Mouse (Mus musculus) liver, embryonic 14.5 days (tissue): ENCODE data around the gene Terf2ip. TPM values are rescaled to one million over a fixed set of nuclear protein-coding genes. Genes with fewer than 3 reads are reported as not detected.

Experiments
- ATAC-seq: fragments of 200-750 bp; cut with Nextera tagmentation; 2 replicates; pipeline ENCODE4 v1.8.0; 2017; ENCODE audit warnings: moderate number of reproducible peaks, mild to moderate bottlenecking, moderate library complexity; ENCODE audit not compliant: insufficient read depth
- DNase-seq, 3 experiments: peaks; one replicate each; pipeline ENCODE4 v3.0.0-alpha.2; 2012 to 2013; ENCODE audit warnings: low read depth in 3 of 3, low spot score in 3 of 3
- H3K27ac ChIP-seq: fragments of 300-500 bp; sonication (generic); 2 replicates; pipeline ENCODE4 v1.5.1; 2014; ENCODE audit warnings: moderate library complexity, mild to moderate bottlenecking, control low read depth, inconsistent platforms
- H3K27me3 ChIP-seq: fragments of 300-500 bp; sonication (generic); 2 replicates; pipeline ENCODE4 v1.6.1; 2014; ENCODE audit warnings: mild to moderate bottlenecking, low read length, moderate library complexity; ENCODE audit not compliant: control insufficient read depth, insufficient read depth
- H3K36me3 ChIP-seq: fragments of 300-500 bp; sonication (generic); replicated peaks from 2 replicates; pipeline ENCODE4 v1.6.1; 2014; ENCODE audit warnings: low read depth; ENCODE audit not compliant: control insufficient read depth, insufficient read depth
- H3K4me1 ChIP-seq, 2 experiments: fragments of 200-500 bp in 1 of 2; fragments of 300-500 bp in 1 of 2; sonication (generic) in 1 of 2; replicated peaks; 2 replicates each; pipeline ENCODE4 v1.6.1; 2012 to 2014; ENCODE audit warnings: antibody characterized with exemption in 1 of 2, inconsistent platforms in 1 of 2, low read length in 1 of 2; ENCODE audit not compliant: control insufficient read depth in 2 of 2, insufficient read depth in 2 of 2
- H3K4me2 ChIP-seq: fragments of 300-500 bp; sonication (generic); 2 replicates; pipeline ENCODE4 v1.6.1; 2014; ENCODE audit warnings: low read depth, mild to moderate bottlenecking, control low read depth, moderate library complexity
- H3K4me3 ChIP-seq, 2 experiments: fragments of 200-500 bp in 1 of 2; fragments of 300-500 bp in 1 of 2; sonication (generic) in 1 of 2; 2 replicates each; pipeline ENCODE4 v1.5.1; 2012 to 2014; ENCODE audit warnings: low read depth in 2 of 2, low read length in 2 of 2, mild to moderate bottlenecking in 2 of 2, control low read depth in 1 of 2, inconsistent platforms in 1 of 2, moderate library complexity in 1 of 2; ENCODE audit not compliant: insufficient read depth in 1 of 2
- H3K9ac ChIP-seq: fragments of 300-500 bp; sonication (generic); replicated peaks from 2 replicates; pipeline ENCODE4 v1.6.1; 2014; ENCODE audit warnings: mild to moderate bottlenecking, control low read depth, moderate library complexity
- H3K9me3 ChIP-seq: fragments of 300-500 bp; sonication (generic); 2 replicates; pipeline ENCODE4 v1.6.1; 2016; ENCODE audit warnings: low read length, mixed read lengths; ENCODE audit not compliant: control insufficient read depth
- CTCF ChIP-seq: IDR thresholded peaks from 2 replicates; pipeline ENCODE4 v1.5.1; 2016; ENCODE audit warnings: antibody characterized with exemption, low read depth, control low read depth
- EP300 ChIP-seq: IDR thresholded peaks from 2 replicates; pipeline ENCODE4 v1.6.1; 2016; ENCODE audit warnings: antibody characterized with exemption, low read depth
- WGBS: fragments of 180-500 bp; shearing (Covaris S2); extraction: QIAGEN DNeasy Blood & Tissue Kit; methylation state at CpG from one replicate; pipeline ENCODE4 v1.1.7; 2014; ENCODE audit not compliant: insufficient replicate concordance; 5-methylcytosine and 5-hydroxymethylcytosine counted together
- polyA plus RNA-seq, 2 experiments: library from polyadenylated mRNA; depleted of rRNA in 1 of 2; stranded (reverse) in 1 of 2; unstranded in 1 of 2; fragments of >200 nt; fragmentation: Nextera tagmentation in 1 of 2; extraction: Ambion mirVana in 1 of 2; gene quantifications; 2 replicates each; pipeline versions ENCODE4 v1.2.1 to v1.2.3; 2012 to 2014

Gene Terf2ip
- polyA plus RNA-seq (2012; rRNA removed) (2.9 and 3.9 TPM in 2 replicates), polyA plus RNA-seq (2014; fragmentation: Nextera tagmentation; extraction: Ambion mirVana) (3.2 and 3.5 TPM in 2 replicates)

- Histone ChIP-seq H3K9ac (peak within 1 kb of the TSS; percentile 79), H3K4me2 (peak within 1 kb of the TSS; percentile 92), H3K27ac (peak within 1 kb of the TSS; percentile 60), H3K36me3 (no peaks in the 10 kb centered on the region; the same call in 1 of the 2 replicates), H3K27me3 (no peaks in the 10 kb centered on the region), H3K9me3 (no peaks in the 10 kb centered on the region), H3K4me1 (peaks cover 9 to 21% of the 10 kb centered on the region in 2 experiments), H3K4me3 (peak within 1 kb of the TSS; percentile 92 to 95)
- under 1% methylated on average over 61 of the region's 61 CpGs for WGBS
- DNase-seq (peak; percentile 83 to 91 (median 85)), ATAC-seq (peak; percentile 85)
- TF ChIP-seq CTCF, result no peak
- no peak for TF ChIP-seq EP300
Observed at GRCm38 (mm10) chr8:112010997-112011815, at the start of gene Terf2ip, which contains the start of gene Kars. Gene Terf2ip, plus strand, starts transcription at chr8:112011398. Gene Kars, minus strand, starts transcription at chr8:112011323.

DNA sequence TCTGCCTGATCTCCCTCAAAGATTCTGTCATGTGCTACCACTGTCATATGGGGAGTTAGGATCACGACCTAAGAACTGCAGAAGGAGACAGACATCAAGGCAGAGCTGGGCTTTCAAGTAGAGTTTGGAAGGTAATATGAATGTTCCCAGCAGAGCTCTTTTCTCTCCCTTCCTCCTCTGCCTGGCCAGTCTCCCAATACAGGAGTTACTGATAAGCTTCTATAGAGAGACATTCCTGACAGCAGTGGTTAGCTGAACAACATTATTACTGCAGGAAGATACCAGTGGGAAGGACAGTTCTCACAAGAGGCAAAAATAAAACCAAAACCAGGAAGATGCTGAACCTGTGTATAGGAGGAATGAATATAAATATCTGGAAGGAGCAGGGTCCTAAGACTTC, 48.6 kb upstream of the Terf2ip start:
- Histone ChIP-seq H3K4me1 (peaks cover 0 to 2% of the 10 kb centered on the region in 2 experiments; a peak in 2 of 4 replicates), H3K9ac (no peak overlapping the region), H3K4me2 (no peak overlapping the region), H3K27me3 (no peaks in the 10 kb centered on the region), H3K4me3 (no peak overlapping the region), H3K9me3 (no peaks in the 10 kb centered on the region), H3K36me3 (no peaks in the 10 kb centered on the region), H3K27ac (no peak overlapping the region)
- 42% methylated on average over 1 of the region's 1 CpGs for WGBS
- no peak for ATAC-seq
- no peak for TF ChIP-seq EP300
- no peak for TF ChIP-seq CTCF
- DNase-seq, result no peak

- H3K36me3 ChIP-seq, result no peaks in the 10 kb centered on the region
- H3K9ac ChIP-seq, result no peak overlapping the region
- ATAC-seq (no peak), DNase-seq (no peak)
- 74% methylated on average over 10 of the region's 10 CpGs for WGBS
- H3K4me3 ChIP-seq, result no peak overlapping the region
- H3K4me1 ChIP-seq, result peaks cover 0 to 4% of the 10 kb centered on the region in 2 experiments; a peak in 2 of 4 replicates
- no peak for TF ChIP-seq CTCF
- no peak for TF ChIP-seq EP300
- no peak overlapping the region for H3K27ac ChIP-seq
- H3K27me3 ChIP-seq, result no peaks in the 10 kb centered on the region
- no peak overlapping the region for H3K4me2 ChIP-seq
- no peaks in the 10 kb centered on the region for H3K9me3 ChIP-seq
Observed at GRCm38 (mm10) chr8:111963091-111963490, 48.1 kb upstream of the Terf2ip start.

- TF ChIP-seq EP300 (no peak), CTCF (no peak)
- Histone ChIP-seq H3K27ac (no peak overlapping the region), H3K27me3 (no peaks in the 10 kb centered on the region), H3K9me3 (no peaks in the 10 kb centered on the region), H3K4me3 (no peak overlapping the region), H3K4me2 (no peak overlapping the region), H3K36me3 (no peaks in the 10 kb centered on the region), H3K9ac (no peak overlapping the region), H3K4me1 (peaks cover 0 to 4% of the 10 kb centered on the region in 2 experiments; a peak in 2 of 4 replicates)
- no peak for DNase-seq
- no peak for ATAC-seq
- 79% methylated on average over 4 of the region's 4 CpGs for WGBS
Observed at GRCm38 (mm10) chr8:111963546-111963945, 47.7 kb upstream of the Terf2ip start.

- 56% methylated on average over 5 of the region's 5 CpGs for WGBS
- no peak for ATAC-seq
- H3K4me3 ChIP-seq, result no peak overlapping the region
Observed at GRCm38 (mm10) chr8:111964351-111964750, 46.8 kb upstream of the Terf2ip start.

More at GRCm38 (mm10) chr8:111964351-111964750, 46.8 kb upstream of the Terf2ip start:
- Histone ChIP-seq H3K27me3 (no peaks in the 10 kb centered on the region), H3K36me3 (no peaks in the 10 kb centered on the region), H3K9ac (no peak overlapping the region), H3K27ac (no peak overlapping the region), H3K9me3 (no peaks in the 10 kb centered on the region), H3K4me1 (peaks cover 0 to 4% of the 10 kb centered on the region in 2 experiments; a peak in 2 of 4 replicates), H3K4me2 (no peak overlapping the region)
- DNase-seq, result no peak
- TF ChIP-seq EP300 (no peak), CTCF (no peak)
